Mouse (Mus musculus): ENCODE measurements around the gene Fcrl6. TPM values are rescaled to one million over a fixed set of nuclear protein-coding genes. Genes with fewer than 3 reads are reported as not detected.

Gene Fcrl6
- polyA plus RNA-seq, 1 experiment from 2014 or later: 0.25 TPM

GRCm38 (mm10) chr1:172593956-172594355, 8.4 kb downstream of the Fcrl6 start:
- no peak for DNase-seq (ENCODE audit: low spot score)
- Histone ChIP-seq H3K4me3 (no peak overlapping the region), H3K4me1 (no peaks in the 10 kb centered on the region), H3K27ac (replicated peaks) (no peak overlapping the region), H3K36me3 (replicated peaks) (no peaks in the 10 kb centered on the region), H3K27me3 (replicated peaks; ENCODE audit: low read depth, poor library complexity, severe bottlenecking) (no peaks in the 10 kb centered on the region; the same call in 1 of the 2 replicates), H3K9me3 (no peaks in the 10 kb centered on the region)
- 81% methylated on average over 2 of the region's 2 CpGs for WGBS

- no peaks in the 10 kb centered on the region for H3K9me3 ChIP-seq
- H3K27me3 ChIP-seq (replicated peaks; ENCODE audit: low read depth, poor library complexity, severe bottlenecking): no peaks in the 10 kb centered on the region; the same call in 1 of the 2 replicates
- 65% methylated on average over 3 of the region's 3 CpGs for WGBS
- no peaks in the 10 kb centered on the region for H3K4me1 ChIP-seq
- H3K27ac ChIP-seq (replicated peaks): no peak overlapping the region
- no peaks in the 10 kb centered on the region for H3K36me3 ChIP-seq (replicated peaks)
- H3K4me3 ChIP-seq: no peak overlapping the region
- DNase-seq (ENCODE audit: low spot score): no peak
Measured at GRCm38 (mm10) chr1:172593321-172593720, 9.0 kb downstream of the Fcrl6 start.

- peaks cover 26% of the 10 kb centered on the region for H3K27me3 ChIP-seq (replicated peaks; ENCODE audit: low read depth, poor library complexity, severe bottlenecking)
- no peak for DNase-seq (ENCODE audit: low spot score)
- 88% methylated on average over 7 of the region's 7 CpGs for WGBS
- no peak within 1 kb of the TSS for H3K27ac ChIP-seq (replicated peaks)
- peaks cover 16% of the 10 kb centered on the region for H3K4me1 ChIP-seq
- H3K9me3 ChIP-seq: no peaks in the 10 kb centered on the region
- H3K4me3 ChIP-seq: no peak within 1 kb of the TSS
- H3K36me3 ChIP-seq (replicated peaks): no peaks in the 10 kb centered on the region
Measured at GRCm38 (mm10) chr1:172590385-172590784, 12.0 kb downstream of the Fcrl6 start, which contains the start of gene Slamf8. Gene Slamf8 (minus strand): TSS chr1:172590568.

- DNase-seq (ENCODE audit: low spot score): peak; percentile 45
- Histone ChIP-seq H3K27ac (replicated peaks) (no peak overlapping the region; the same call in 1 of the 2 replicates), H3K9me3 (no peaks in the 10 kb centered on the region), H3K4me1 (peaks cover 16% of the 10 kb centered on the region), H3K36me3 (replicated peaks) (no peaks in the 10 kb centered on the region), H3K4me3 (peak overlapping the region; percentile 18; the same call in 1 of the 2 replicates), H3K27me3 (replicated peaks; ENCODE audit: low read depth, poor library complexity, severe bottlenecking) (peaks cover 47% of the 10 kb centered on the region)
- WGBS: 23% methylated on average over 26 of the region's 26 CpGs
Measured at GRCm38 (mm10) chr1:172585612-172586567, 16.5 kb downstream of the Fcrl6 start.

- Histone ChIP-seq H3K27me3 (replicated peaks; ENCODE audit: low read depth, poor library complexity, severe bottlenecking) (peaks cover 47% of the 10 kb centered on the region), H3K9me3 (no peaks in the 10 kb centered on the region), H3K4me1 (peaks cover 16% of the 10 kb centered on the region), H3K4me3 (no peak overlapping the region), H3K36me3 (replicated peaks) (no peaks in the 10 kb centered on the region), H3K27ac (replicated peaks) (no peak overlapping the region)
- DNase-seq (ENCODE audit: low spot score): no peak
- 54% methylated on average over 4 of the region's 4 CpGs for WGBS
Measured at GRCm38 (mm10) chr1:172585026-172585425, 17.3 kb downstream of the Fcrl6 start.

- Histone ChIP-seq H3K4me3 (no peak overlapping the region), H3K9me3 (no peaks in the 10 kb centered on the region), H3K4me1 (peaks cover 16% of the 10 kb centered on the region), H3K36me3 (replicated peaks) (no peaks in the 10 kb centered on the region), H3K27ac (replicated peaks) (no peak overlapping the region), H3K27me3 (replicated peaks; ENCODE audit: low read depth, poor library complexity, severe bottlenecking) (peaks cover 47% of the 10 kb centered on the region)
- WGBS: 84% methylated on average over 6 of the region's 6 CpGs
- DNase-seq (ENCODE audit: low spot score): no peak
Measured at GRCm38 (mm10) chr1:172584271-172584670, 18.1 kb downstream of the Fcrl6 start.

- Histone ChIP-seq H3K27me3 (replicated peaks; ENCODE audit: low read depth, poor library complexity, severe bottlenecking) (peaks cover 39% of the 10 kb centered on the region), H3K27ac (replicated peaks) (no peak overlapping the region), H3K4me1 (peaks cover 16% of the 10 kb centered on the region), H3K36me3 (replicated peaks) (no peaks in the 10 kb centered on the region), H3K4me3 (no peak overlapping the region), H3K9me3 (no peaks in the 10 kb centered on the region)
- 86% methylated on average over 8 of the region's 8 CpGs for WGBS
- no peak for DNase-seq (ENCODE audit: low spot score)
Measured at GRCm38 (mm10) chr1:172582436-172582835, 19.9 kb downstream of the Fcrl6 start.

GRCm38 (mm10) chr1:172580116-172580515, 22.2 kb downstream of the Fcrl6 start:
- WGBS: 80% methylated on average over 6 of the region's 6 CpGs
- Histone ChIP-seq H3K4me1 (no peaks in the 10 kb centered on the region), H3K4me3 (no peak overlapping the region), H3K9me3 (no peaks in the 10 kb centered on the region), H3K36me3 (replicated peaks) (no peaks in the 10 kb centered on the region), H3K27me3 (replicated peaks; ENCODE audit: low read depth, poor library complexity, severe bottlenecking) (peaks cover 18% of the 10 kb centered on the region), H3K27ac (replicated peaks) (no peak overlapping the region)
- no peak for DNase-seq (ENCODE audit: low spot score)

GRCm38 (mm10) chr1:172567758-172568157, 34.6 kb downstream of the Fcrl6 start:
- Histone ChIP-seq H3K36me3 (replicated peaks) (no peaks in the 10 kb centered on the region), H3K27ac (replicated peaks) (no peak overlapping the region), H3K27me3 (replicated peaks; ENCODE audit: low read depth, poor library complexity, severe bottlenecking) (peaks cover 30% of the 10 kb centered on the region), H3K4me1 (peaks cover 18% of the 10 kb centered on the region), H3K4me3 (no peak overlapping the region), H3K9me3 (no peaks in the 10 kb centered on the region)
- no peak for DNase-seq (ENCODE audit: low spot score)
- WGBS: 58% methylated on average over 4 of the region's 4 CpGs

GRCm38 (mm10) chr1:172566131-172566530, 36.2 kb downstream of the Fcrl6 start:
- 69% methylated on average over 3 of the region's 3 CpGs for WGBS
- H3K27me3 ChIP-seq (replicated peaks; ENCODE audit: low read depth, poor library complexity, severe bottlenecking): peaks cover 47% of the 10 kb centered on the region
- DNase-seq (ENCODE audit: low spot score): no peak

GRCm38 (mm10) chr1:172563465-172563828, 38.9 kb downstream of the Fcrl6 start:
- no peaks in the 10 kb centered on the region for H3K36me3 ChIP-seq (replicated peaks)
- H3K4me1 ChIP-seq: peaks cover 32% of the 10 kb centered on the region
- WGBS: 5% methylated on average over 10 of the region's 10 CpGs
- H3K9me3 ChIP-seq: no peaks in the 10 kb centered on the region
- H3K4me3 ChIP-seq: peak overlapping the region; percentile 72
- H3K27ac ChIP-seq (replicated peaks): peak overlapping the region; percentile 81
- DNase-seq (ENCODE audit: low spot score): no peak
- peaks cover 72% of the 10 kb centered on the region for H3K27me3 ChIP-seq (replicated peaks; ENCODE audit: low read depth, poor library complexity, severe bottlenecking)

More at GRCm38 (mm10) chr1:172566131-172566530, 36.2 kb downstream of the Fcrl6 start:
- no peak overlapping the region for H3K27ac ChIP-seq (replicated peaks)
- peaks cover 34% of the 10 kb centered on the region for H3K4me1 ChIP-seq
- no peaks in the 10 kb centered on the region for H3K36me3 ChIP-seq (replicated peaks)
- H3K4me3 ChIP-seq: no peak overlapping the region
- no peaks in the 10 kb centered on the region for H3K9me3 ChIP-seq

- Histone ChIP-seq H3K4me1 (peaks cover 27% of the 10 kb centered on the region), H3K27me3 (replicated peaks; ENCODE audit: low read depth, poor library complexity, severe bottlenecking) (peaks cover 78% of the 10 kb centered on the region), H3K27ac (replicated peaks) (peak overlapping the region; percentile 81), H3K36me3 (replicated peaks) (no peaks in the 10 kb centered on the region), H3K9me3 (no peaks in the 10 kb centered on the region), H3K4me3 (peak overlapping the region; percentile 72)
- under 1% methylated on average over 66 of the region's 66 CpGs for WGBS
- DNase-seq (ENCODE audit: low spot score): peak; percentile 86
Measured at GRCm38 (mm10) chr1:172562641-172563464, 39.5 kb downstream of the Fcrl6 start.
